Mouse (Mus musculus) E14TG2a.4 (cell line): ENCODE results near the gene Dgkz.

Experiments used
- H3K27me3 ChIP-seq: 2 replicates; pipeline ENCODE4 v1.6.1; 2014; ENCODE audit warnings: low read length, control low read depth; ENCODE audit not compliant: insufficient read depth
- H3K36me3 ChIP-seq: 2 replicates; pipeline ENCODE4 v1.6.1; 2014; ENCODE audit warnings: low read length, control low read depth; ENCODE audit not compliant: insufficient read depth
- H3K4me1 ChIP-seq: replicated peaks from 2 replicates; pipeline ENCODE4 v1.6.1; 2014; ENCODE audit warnings: low read depth, low read length, control low read depth
- H3K4me3 ChIP-seq: replicated peaks from 2 replicates; pipeline ENCODE4 v1.5.1; 2014; ENCODE audit warnings: mild to moderate bottlenecking, low read length
- H3K9me3 ChIP-seq: 2 replicates; pipeline ENCODE4 v1.6.1; 2014; ENCODE audit warnings: low read length, control low read depth
- CTCF ChIP-seq: conservative IDR thresholded peaks from 2 replicates; pipeline ENCODE4 v1.5.1; 2014; ENCODE audit warnings: low read length
- NANOG ChIP-seq: IDR thresholded peaks from 2 replicates; pipeline ENCODE4 v1.6.1; 2014; ENCODE audit warnings: borderline replicate concordance, low read length, mixed read lengths
- POU5F1 ChIP-seq: IDR thresholded peaks from 2 replicates; pipeline ENCODE4 v1.6.1; 2014; ENCODE audit warnings: low read length, borderline replicate concordance

Gene Dgkz

DNA sequence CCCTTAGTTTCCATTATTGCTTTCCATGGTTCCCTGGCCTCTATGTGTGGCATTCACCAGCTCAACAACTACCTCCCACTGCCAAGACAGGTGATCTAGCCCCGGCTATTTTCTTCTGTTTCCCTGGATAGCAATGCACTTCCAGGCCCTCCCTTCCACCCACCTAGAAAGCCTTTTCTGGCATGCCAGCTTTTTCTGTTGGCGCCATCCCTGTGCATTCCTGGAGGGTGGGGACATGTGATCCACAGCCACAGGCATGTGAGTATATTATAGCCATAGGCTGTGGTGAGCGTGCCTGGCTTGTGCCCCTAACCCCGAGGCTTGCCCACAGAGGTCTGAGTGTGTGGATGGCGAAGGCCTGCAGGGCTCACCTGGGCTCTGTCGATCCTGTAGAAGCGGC is 39.5 kb downstream of the Dgkz start:
- Histone ChIP-seq H3K27me3 (no peaks in the 10 kb centered on the region), H3K4me1 (peaks cover 67% of the 10 kb centered on the region), H3K4me3 (no peak overlapping the region), H3K9me3 (no peaks in the 10 kb centered on the region), H3K36me3 (peaks cover 84% of the 10 kb centered on the region)
- TF ChIP-seq POU5F1 = no peak
- TF ChIP-seq CTCF = no peak
- no peak for TF ChIP-seq NANOG

DNA sequence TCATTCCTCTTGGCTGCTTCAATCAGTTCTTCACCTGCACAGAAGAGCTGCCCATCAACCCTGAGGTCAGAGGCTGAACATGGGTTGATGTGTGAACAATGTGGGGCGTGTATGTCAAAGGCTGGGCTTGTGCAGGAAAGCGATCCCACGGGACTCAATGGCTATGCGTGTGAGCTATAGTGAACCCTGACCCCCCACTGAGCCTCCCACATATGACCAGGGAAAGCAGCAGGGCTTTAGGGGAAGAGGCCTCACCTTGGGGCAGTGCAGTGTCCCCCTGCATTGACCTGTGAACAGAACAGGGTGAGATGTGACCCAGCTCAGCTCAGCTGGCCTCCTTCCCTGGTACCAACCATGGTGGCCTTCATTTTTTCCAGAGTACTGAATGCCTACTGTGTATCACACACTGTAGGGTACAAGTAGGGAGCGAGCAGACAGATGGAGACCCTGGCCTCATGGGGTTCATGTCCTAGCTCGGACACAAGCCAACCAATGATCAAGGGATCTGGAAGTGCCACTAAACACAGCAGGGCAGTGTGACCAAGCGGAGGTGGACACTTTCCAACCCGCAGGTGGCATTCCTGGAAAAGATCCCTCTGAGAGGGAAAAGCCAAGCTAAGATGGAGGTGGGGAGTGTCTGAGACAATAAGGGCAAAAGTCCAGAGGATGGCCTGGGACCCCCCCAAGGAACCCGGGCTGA is 40.7 kb downstream of the Dgkz start:
- Histone ChIP-seq H3K9me3 (no peaks in the 10 kb centered on the region), H3K4me3 (no peak overlapping the region), H3K36me3 (peaks cover 72% of the 10 kb centered on the region), H3K27me3 (no peaks in the 10 kb centered on the region), H3K4me1 (peaks cover 78% of the 10 kb centered on the region)
- no peak for TF ChIP-seq CTCF
- TF ChIP-seq NANOG = no peak
- TF ChIP-seq POU5F1 = no peak

DNA sequence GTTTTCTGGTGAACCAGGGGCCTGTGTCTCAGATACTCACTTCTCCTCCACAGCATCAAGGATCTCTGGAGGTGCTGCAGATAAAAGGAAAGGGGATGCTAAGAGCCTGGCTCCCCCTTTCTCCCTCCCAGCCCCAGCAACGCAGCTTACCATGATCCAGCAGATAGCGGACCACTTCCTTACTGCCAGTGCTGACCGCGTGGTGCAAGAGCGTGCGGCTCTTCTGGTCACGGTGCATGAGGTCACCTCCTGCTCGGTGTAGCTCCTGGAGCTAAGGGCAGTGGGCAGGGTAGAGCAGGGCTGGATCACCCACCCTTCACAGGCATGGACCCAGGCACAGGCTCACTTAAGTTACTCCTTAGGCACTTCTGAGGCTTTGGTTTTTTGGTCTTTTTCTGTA is 41.6 kb downstream of the Dgkz start:
- peaks cover 88% of the 10 kb centered on the region for H3K4me1 ChIP-seq
- H3K4me3 ChIP-seq = peak overlapping the region; percentile 76
- H3K27me3 ChIP-seq = peaks cover 3% of the 10 kb centered on the region
- no peaks in the 10 kb centered on the region for H3K9me3 ChIP-seq
- H3K36me3 ChIP-seq = peaks cover 63% of the 10 kb centered on the region
- TF ChIP-seq CTCF (no peak), NANOG (no peak), POU5F1 (no peak)

DNA sequence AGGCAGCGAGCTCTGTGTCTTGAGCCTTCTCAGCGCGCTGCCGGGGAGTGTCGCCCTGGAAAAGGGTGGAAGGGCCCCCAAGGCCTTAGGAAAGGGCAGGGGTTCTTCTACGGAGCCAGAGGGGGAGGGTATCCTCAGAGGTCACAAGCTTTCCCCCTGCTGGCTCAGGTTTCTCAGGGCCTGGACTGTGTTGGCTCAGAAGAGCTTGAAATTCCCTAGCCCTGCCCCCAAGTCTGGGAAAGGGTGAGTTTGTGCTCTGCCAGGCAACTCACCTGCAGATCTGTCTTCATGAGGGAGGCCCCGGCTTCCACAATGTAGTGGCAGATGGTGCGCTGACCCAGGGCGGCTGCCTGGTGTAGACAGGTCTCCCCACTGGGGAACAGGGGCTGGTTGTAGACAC is 42.2 kb downstream of the Dgkz start:
- peak overlapping the region; percentile 76 for H3K4me3 ChIP-seq
- peaks cover 57% of the 10 kb centered on the region for H3K36me3 ChIP-seq
- H3K4me1 ChIP-seq = peaks cover 89% of the 10 kb centered on the region
- no peaks in the 10 kb centered on the region for H3K9me3 ChIP-seq
- peaks cover 9% of the 10 kb centered on the region for H3K27me3 ChIP-seq
- TF ChIP-seq NANOG (no peak), POU5F1 (no peak), CTCF (no peak)

DNA sequence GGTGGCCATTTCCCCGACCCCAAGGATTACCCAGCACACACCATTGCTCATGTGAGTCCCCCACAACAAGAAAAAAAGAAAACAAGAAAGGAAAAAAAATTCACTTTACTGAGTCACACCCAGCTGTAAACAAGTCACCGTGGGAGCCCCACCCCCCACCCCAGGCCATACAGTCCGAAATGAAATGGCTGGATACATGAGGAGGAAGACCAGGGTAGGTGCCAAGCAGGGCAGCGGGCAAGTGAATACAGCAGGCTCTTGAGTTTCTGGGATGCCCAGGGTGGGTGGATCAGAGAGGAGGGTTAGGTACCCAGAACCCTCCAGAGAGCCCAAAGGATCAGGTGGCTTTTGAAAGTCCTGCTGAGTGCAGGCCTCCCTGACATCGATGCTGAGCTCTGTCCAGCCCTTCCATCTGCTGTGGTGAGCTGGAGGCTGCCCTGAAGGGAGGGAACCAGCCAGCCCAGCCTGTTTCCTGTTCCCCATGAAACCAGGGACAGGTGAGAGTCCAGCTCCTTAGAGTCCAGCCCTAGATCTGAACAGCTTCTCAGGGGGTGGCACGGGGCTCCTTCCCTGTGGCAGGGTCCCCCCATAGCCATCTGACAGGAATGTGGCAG is 42.8 kb downstream of the Dgkz start:
- H3K9me3 ChIP-seq = no peaks in the 10 kb centered on the region
- peak overlapping the region; percentile 76 for H3K4me3 ChIP-seq
- H3K36me3 ChIP-seq = peaks cover 51% of the 10 kb centered on the region
- TF ChIP-seq CTCF = no peak
- TF ChIP-seq NANOG = no peak
- no peak for TF ChIP-seq POU5F1
- H3K27me3 ChIP-seq = peaks cover 15% of the 10 kb centered on the region
- H3K4me1 ChIP-seq = peaks cover 89% of the 10 kb centered on the region

DNA sequence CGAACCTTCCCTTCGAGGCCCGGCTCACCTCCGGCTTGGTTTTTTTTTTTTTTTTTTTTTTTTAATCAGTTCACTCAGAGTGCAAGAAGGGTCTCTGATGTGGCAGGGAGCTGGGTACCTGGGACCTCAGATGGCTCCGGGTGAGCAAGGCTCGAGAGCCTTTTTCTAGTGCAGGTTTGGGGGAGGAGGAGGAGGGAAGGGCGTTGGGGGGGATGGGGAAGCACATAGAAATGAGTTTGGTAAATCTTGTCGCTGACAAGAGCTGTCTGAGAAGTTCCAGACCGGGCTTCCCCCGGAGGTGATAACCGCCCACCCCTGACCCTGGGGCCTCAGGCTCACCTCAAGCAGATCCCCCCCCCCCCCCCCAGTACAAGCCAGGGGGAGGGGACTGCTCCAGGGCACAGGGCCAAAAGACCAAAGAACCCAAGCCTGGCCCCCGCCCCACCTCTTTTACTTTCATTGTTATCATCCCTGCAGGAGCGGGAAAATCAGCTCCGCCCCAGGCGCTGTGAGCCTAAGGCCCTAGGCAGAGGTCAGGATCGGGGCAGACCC is 43.4 kb downstream of the Dgkz start, which contains the start of gene Mdk:
Gene Mdk (minus strand): TSS at position 138 of the 552 bp plus-strand sequence.
- H3K9me3 ChIP-seq = no peaks in the 10 kb centered on the region
- TF ChIP-seq NANOG (no peak), POU5F1 (no peak), CTCF (no peak)
- peaks cover 20% of the 10 kb centered on the region for H3K27me3 ChIP-seq
- H3K4me3 ChIP-seq = peak within 1 kb of the TSS; percentile 86
- H3K36me3 ChIP-seq = peaks cover 45% of the 10 kb centered on the region
- peaks cover 88% of the 10 kb centered on the region for H3K4me1 ChIP-seq

DNA sequence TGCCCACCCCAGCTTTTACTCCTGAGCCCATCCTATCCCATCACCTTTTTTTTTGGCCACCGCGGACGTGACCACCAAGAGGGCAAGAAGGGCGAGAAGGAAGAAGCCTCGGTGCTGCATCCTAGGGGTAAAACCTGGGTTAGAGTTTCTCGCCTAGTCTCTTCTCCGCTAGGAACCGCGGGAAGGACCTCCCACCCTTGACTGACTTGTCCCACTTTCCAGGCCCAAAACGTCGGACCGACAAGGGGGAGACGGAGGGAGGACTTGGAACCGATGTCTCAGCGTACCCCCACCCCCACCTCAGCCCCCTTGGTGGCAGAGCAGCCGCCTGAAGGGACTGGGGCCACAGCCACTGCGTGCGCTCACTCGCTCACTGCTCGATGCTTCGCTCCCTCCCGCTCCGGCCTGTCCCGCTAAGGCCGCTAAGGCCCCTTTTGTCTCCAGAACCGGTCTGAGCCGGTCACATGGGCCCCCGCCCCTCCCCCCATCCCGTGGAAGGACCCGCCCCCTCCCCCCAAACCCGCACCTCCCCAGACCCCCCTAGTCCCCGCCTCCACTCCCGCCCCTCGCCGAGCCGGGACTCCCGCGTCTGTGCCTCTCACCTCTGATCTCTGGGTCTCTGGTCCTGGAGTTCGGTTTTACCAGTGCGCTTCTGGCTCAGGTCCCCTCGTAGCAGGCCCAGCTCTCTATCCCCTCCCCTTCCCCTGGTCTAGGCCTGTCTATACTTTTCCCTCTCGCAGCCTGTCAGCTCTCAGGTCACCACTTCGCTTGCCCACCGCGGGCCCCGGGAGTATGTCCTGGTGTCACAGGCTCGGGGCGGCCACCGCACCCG is 44.1 kb downstream of the Dgkz start:
- H3K27me3 ChIP-seq = peaks cover 26% of the 10 kb centered on the region
- TF ChIP-seq NANOG (no peak), POU5F1 (no peak), CTCF (no peak)
- H3K9me3 ChIP-seq = no peaks in the 10 kb centered on the region

DNA sequence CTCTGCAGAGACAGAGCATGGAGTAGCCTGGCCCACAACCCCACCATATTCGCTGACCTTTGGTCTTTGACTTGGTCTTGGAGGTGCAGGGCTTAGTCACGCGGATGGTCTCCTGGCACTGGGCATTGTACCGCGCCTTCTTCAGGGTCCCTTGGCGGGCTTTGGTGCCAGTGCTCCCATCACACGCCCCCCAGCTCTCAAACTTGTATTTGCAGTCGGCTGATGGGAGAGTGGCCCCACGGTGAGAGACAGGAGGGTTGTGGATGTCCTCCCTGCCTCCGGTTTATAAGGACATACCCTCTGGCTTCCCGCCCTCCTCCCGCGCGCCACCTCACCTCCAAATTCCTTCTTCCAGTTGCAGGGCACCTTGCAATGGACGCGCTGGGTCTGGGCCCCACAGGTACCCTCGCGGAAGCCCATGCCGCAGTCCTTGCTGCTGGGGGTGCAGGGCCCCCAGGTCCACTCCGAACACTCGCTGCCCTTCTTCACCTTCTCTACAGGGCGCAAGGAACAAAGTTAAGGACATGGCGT is 44.8 kb downstream of the Dgkz start:
- Histone ChIP-seq H3K4me3 (peak overlapping the region; percentile 86), H3K9me3 (no peaks in the 10 kb centered on the region), H3K36me3 (peaks cover 31% of the 10 kb centered on the region), H3K27me3 (peaks cover 33% of the 10 kb centered on the region), H3K4me1 (peaks cover 87% of the 10 kb centered on the region)
- no peak for TF ChIP-seq CTCF
- no peak for TF ChIP-seq NANOG
- TF ChIP-seq POU5F1 = no peak

More for the DNA sequence above, 44.1 kb downstream of the Dgkz start:
- H3K4me3 ChIP-seq = peak overlapping the region; percentile 86
- H3K36me3 ChIP-seq = peaks cover 38% of the 10 kb centered on the region
- peaks cover 88% of the 10 kb centered on the region for H3K4me1 ChIP-seq
